Mouse (Mus musculus): ENCODE measurements around the gene Sgk1.

Sgk1 gene

DNA sequence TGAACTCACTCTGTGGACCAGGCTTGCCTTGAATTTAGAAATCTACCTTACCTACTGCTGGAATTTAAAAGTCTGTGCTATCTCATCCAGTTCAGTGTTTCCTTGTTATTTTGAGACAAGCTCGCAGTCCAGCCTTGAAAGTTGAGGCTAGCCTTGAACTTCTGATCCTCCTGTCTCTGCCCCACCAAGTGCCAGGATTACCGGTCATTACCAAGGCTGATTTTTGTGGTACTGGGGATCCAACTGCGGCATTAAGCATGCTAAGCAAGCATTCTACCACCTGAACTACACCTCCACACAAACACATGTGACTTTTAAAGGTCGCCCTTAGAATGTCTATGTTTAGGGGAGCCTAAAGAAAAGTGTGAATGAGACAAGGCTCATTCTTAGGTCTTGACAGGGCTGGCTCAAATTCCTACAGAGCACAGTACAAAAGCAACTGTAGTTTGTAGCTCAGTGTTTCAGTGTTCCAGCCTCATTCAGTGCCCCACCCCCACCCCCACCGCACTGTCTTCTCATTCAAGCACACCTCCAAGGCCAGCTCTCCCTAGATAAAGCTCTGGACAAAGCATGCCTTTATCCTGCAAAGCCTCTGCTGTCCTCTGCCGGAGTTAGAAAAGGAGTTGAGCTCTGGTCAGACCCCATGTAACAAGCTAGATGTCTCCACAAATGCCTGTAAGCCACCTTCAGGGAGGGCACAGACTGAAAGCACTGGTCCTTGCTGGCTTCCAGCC, 36.2 kb downstream of the Sgk1 start:
- DNase-seq (ENCODE audit: low spot score) = no peak

DNA sequence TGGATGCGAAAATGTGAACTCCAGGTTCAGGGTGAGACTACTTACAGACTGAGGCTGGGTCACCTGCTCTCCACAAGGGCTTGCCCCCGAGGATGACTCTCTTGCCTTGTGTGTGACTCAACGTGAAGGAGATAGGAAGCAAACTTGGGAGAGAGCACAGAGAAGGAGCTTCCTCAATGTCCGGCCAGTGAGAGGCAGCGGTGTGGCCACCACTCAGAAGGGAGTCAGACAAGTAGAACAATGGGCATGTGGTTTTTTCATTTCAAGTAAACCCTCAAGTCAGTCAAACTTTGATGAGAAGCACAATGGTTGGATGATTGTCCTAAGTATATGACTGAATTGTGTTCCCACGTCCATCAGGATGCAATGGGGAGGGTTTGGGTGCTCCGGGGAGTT, 36.8 kb downstream of the Sgk1 start:
- no peak for DNase-seq (ENCODE audit: low spot score)

DNA sequence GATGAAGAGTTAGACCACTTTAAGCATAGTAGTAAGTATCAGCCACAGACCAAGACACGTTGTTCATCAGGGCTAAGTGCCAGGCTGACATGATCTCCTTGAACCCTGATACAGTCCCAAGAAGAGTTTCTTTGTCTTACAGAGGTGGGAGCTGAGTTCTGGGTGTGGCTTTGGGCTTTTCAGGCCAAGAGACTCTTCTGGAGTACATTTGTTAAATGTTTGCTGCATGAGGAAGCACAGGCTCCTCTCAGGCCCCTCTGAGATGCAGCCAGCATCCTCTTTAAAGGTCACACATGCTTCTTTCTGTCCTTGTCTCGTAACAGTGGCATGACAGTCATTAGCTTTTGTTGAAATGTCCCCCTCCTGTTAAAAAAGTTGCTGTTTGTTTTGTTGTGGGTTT, 38.6 kb downstream of the Sgk1 start:
- no peak for DNase-seq (ENCODE audit: low spot score)

DNA sequence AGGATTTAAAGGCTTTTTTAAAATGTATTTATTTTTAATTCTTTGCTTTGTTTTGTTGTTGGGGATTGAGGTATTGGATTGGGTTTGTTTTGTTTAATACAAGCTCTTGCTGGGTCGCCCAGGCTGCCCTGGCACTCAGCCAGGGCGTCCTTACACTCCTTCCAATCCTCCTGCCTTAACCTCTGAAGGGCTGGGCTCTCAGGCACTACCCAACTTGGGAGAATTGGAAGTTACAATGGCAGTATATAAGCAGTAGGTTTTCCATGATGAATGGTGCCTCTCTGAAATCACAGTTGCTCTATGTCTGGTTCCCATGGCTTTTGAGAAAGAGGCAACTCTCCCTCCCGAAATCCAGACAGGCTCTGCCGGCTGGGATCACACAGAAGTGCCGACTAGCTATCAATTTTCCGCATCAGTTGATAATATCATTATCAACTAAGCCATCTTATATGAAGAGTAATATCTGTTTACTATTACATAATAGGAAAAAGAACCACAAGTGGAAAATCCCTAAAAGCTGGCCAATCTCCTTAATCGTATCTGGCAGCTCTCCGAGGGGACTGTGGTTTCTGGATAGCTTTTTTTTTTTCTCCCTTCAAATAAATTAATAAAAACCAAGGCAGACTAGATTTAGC, 40.8 kb downstream of the Sgk1 start:
- DNase-seq (ENCODE audit: low spot score) = no peak

DNA sequence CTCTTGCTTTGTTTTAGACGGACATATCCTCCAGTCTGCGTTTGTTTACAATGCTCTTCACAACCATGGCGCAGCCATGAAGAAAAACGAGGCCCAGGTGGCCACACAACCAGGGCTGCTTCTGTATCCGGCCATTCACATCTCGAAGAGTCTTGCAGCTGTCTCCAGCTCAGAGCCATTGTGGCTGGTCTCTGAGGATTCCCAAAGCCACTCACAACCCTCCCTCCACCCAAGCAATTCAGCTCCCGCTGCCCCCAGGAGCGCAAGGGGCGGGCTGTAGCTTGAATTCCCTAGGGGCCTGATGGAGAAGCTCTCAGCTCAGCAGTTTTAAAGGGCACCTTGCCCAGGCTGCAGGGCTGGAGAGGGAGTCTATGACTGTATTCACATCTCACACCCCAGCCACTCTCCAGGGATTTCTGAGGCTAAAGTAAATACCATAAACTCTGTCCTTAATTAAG, 41.5 kb downstream of the Sgk1 start:
- DNase-seq (ENCODE audit: low spot score) = peak; percentile 44

DNA sequence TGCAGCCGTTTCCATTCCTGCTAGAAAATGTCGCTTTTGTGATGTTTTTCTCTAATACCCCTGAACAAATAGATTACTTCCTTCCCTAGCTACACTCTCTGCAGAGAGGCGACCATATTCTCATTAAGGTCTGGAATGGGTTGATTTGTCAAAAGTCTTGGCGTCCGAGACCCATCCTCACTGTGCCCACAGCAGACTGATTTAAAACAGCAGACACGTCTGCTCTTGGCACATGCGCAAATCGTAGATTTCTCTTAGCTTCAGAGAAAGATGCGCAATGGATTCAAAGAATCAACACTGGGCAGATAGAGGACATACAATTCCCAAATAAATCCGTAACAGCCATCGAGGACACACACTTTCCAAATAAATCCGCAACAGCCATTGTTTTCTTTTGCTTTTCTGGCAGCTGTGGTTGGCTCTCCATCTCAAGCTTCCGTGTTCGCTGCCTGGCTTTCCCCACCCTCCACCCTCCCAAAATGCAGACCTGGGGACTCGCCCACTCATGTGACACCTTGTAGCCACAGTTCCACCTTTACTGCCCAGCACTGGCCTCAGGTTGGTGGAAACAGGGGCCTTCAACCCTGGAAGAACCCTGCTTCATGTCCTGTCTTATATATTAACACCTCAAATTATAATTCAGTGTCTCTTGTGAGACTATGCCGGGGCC, 42.2 kb downstream of the Sgk1 start:
- peak; percentile 41 for DNase-seq (ENCODE audit: low spot score)

DNA sequence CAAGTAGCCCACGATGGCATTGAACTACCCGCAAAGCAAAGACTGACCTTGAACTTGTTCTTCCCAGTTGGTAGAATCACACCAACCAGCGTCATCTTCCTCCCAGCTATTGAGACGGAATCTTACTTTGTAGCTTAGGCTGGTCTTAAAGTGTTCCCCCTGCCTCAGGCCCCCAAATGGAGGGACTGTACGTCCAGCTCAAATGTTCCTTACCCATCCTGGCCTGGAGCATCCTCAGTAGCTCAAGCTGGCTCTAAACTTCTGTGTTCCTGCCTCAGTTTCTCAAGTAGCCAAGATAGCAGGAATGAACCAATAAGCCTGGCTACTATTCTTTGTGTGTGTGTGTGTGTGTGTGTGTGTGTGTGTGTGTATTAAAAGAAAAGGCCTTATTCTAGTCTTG, 45.0 kb downstream of the Sgk1 start:
- DNase-seq (ENCODE audit: low spot score) = no peak

DNA sequence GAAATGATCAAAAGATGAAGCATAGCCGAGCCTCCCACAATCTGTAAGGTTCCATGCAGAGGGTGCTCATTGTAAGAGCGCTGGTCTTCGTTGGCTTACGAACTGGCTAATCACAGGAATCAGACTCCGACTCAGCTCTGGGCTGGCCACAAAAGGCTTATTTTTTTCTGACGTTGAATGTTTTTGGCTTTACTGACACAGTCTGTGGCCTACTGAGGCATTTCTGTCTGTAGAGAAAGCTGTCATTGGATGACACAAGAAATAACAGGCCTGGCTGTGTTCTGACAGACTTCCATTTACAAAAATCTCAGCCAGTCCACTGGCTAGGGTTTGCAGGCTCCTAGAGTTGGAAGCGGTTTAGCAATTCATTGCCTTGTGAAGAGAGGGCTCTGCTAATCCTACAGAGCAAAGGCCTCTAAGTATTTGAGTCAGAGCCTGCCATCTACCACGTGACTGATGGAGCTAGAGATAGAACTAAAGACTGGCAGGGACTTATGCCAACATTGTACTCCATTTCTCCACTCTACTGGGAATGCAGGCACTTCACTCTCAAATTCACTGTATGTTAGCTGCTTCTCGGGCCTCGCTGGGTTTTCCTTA, 48.9 kb downstream of the Sgk1 start:
- DNase-seq (ENCODE audit: low spot score) = no peak

DNA sequence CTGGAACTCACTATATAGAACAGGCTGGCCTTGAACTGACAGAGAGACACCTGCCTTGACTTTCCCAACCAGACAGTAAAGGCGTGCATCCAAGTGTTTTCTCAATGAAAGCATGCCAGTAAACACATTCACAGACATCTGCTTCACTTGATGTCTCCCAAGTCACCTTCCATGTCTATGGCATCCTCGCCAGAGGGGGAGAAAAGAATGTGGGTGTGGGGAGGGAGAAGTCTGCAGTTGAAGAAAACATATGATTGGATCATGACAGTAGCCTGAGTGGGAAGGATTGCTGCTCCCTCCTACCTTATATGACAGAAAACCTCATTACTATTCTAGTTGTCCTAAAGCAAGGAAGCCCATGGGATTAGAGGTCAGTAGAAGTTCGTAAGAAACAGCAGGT, 50.8 kb downstream of the Sgk1 start:
- DNase-seq (ENCODE audit: low spot score) = no peak

DNA sequence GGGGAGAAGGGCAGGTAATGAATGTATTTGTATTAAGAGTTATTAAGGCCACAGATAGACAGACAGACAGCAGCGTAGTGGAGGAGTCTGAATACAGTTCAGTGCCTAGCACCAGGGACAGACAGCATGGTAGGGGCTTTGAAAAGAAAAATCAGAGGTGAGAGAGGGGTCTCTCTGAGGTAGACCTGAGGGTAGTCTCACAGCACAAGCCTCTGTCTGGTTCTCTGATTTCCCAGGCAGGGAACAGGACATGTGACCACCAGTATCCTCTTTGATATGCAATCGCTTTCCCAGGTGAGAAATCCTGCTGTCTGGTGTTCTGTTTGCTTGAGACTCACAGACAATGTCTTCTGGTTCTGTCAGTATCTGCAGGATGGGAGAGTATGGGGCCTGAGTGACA, 52.8 kb downstream of the Sgk1 start:
- no peak for DNase-seq (ENCODE audit: low spot score)

DNA sequence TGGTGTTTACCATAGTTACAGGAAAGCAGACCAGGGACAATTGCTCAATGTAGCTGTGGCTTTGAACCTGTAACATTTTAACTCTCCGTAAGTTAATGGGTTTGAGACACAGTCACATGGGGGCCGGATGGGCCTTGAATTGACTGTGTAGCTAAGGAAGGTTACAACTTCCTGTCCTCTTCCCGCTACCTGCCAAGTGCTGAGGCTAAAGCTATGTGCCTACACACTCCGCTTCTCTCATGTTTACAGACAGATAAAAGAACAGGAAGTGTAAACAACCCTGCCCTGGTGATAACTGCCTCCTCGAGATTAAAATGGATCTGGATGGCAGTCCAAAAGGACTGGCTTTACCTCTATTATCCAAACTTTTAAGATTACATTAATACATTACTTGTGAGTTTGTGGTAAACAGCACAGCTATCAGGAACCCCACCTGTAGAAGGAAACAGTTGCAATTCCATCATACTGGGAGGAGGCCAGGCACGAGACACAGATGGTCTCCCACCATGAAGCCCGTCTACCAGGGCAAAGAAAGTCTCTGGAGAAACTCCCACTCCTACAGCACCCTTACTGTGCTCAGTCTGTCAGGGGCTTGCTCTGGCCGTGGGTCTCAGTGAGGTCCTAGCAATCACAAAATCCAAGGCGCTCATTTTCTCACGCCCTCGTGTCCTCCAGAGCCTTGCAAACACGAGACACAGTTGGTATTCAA, 54.7 kb downstream of the Sgk1 start:
- DNase-seq (ENCODE audit: low spot score) = no peak

DNA sequence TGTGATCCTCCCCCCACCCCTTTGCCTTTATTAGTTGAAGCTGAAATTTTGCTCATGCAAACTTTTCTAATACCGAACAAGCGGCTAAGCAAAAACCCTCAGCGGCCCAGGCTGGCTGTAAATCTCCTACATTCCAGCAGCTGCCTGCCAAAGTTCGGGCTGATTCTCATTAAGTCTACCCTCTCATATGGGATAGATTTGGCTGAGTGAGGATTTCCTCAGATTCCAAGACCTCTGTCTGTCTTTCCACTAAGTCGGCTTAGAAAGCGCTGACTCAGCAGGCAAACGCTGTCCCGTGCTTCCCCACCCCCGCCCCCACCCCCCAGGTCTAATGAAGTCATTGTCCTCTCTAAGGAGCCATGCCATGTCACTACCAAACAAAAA, 55.2 kb downstream of the Sgk1 start:
- DNase-seq (ENCODE audit: low spot score) = no peak

DNA sequence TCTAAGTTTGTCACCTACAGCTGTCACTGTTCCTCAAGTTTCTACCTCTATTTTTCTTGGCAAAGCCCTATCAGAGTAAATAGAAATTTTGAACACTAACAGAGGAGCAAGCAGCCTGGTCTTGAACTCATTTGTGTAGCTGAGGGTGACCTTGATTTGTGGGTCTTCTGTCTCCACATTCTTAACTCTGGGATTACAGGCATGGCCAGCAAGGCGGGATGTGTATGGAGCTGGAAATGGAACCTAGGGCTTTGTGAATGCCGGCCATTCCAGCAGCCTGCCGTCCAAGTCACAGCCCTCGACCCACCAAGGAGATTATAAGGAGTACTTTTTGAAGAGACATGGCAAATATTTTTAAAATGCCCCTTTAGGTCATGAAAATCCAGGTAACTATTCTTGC, 56.2 kb downstream of the Sgk1 start:
- no peak for DNase-seq (ENCODE audit: low spot score)

DNA sequence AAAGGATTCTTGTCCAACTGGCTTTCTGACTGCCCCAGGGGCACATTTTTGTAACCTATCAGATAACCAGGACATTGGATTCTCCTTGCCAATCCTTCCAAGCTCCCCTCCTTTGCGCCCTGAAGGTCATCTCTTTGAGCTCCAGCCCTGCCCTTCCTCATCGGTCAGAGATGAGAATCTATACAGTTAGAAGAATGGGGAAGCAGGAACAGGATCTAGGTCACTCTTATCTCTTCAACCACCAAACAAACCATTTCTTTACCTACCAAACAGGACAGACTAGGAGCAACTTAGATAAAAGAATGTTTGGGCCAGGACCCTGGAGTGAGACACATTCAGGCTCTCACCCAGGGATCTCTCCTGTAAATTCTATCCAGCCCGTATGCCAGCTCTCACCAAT, 59.3 kb downstream of the Sgk1 start:
- DNase-seq (ENCODE audit: low spot score) = no peak

DNA sequence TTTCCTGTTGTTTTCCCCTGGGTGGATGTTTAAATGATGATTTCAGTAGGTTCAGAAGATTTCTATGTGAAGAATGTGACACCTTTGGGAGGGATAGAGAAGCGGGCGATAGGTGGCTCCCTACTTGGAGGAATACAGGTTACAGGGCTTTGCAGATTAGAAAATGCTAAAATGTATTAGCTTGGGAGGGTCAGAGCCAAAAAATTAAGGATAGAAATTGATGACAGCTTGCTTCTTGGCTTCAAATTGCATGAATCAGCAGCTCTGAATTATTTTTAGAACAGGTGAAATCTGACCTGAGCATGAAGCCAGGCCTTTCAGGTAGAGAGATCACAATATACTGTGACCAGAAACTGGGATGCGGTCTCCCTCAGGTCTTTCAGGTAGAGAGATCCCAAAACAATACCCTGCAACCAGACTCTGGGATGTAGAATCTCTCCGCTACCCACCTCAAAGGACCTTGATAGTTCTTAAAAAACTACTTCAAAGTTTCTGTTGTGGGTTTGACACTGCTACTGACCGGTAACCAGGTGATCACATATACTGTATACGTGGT, 61.2 kb downstream of the Sgk1 start:
- DNase-seq (ENCODE audit: low spot score) = no peak

DNA sequence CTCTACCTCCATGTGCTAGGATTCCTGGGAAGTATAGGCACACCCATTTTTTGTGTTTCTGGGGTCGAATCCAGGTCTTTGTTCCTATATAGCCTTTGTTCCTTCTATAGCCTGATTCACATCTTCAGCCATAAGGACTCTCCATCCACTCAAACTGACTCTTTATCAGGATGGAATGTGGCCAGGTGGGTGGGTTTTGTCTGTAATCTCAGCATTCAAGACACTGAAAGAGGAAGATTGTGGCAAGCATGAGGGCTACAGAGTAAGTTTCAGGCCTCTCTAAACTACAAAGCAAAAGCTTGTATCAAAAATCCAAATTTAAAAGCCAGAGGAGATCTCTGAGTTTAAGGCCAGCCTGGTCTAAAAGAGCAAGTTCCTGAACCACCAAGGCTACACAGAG, 63.2 kb downstream of the Sgk1 start:
- no peak for DNase-seq (ENCODE audit: low spot score)

DNA sequence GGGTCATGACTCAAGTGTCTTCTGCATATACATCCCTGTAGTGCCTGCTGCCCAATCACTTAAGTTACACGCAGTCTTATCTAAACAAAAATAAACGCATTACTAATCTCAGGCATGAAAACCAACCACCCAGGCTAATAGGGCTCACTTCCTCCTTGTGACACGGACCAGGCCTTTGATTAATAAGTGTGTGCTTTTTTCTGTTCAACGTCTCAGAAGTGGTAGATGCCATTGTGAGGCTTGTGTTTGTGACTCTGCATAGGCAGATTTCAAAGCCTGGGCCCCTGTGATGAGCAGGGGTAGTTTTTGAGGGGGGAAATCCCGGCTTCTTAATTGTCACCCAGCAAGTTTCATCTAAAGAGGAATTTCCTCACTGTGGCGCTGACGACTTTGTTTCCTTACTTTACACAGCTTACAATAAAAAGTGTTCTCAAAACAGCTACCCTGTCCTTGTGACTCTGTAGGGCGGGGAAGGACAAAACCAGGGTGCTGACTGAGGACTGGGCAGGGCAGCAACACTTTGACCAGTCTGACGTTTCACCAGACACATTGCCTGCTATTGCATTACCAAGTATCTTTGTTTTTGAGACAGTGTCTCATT, 64.9 kb downstream of the Sgk1 start:
- no peak for DNase-seq (ENCODE audit: low spot score)

DNA sequence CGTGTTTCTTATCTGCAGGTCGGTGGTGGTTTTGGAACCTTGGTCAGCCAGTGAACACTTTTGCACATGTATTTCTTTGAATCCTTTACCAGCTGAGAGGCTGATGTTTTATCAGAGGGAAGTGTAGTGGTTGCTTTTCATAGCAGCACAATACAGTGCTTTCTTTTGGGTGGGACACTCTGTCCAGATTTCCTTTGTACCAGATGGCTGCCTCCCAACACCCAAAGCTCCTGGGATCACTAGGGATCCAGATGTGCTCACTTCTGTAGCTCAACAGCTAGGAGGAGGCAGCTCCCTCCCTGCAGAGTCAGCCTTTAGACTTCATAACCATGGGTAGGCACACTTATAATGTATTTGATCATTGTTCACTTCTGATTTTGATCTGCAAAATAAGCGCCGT, 70.5 kb downstream of the Sgk1 start:
- DNase-seq (ENCODE audit: low spot score) = no peak

DNA sequence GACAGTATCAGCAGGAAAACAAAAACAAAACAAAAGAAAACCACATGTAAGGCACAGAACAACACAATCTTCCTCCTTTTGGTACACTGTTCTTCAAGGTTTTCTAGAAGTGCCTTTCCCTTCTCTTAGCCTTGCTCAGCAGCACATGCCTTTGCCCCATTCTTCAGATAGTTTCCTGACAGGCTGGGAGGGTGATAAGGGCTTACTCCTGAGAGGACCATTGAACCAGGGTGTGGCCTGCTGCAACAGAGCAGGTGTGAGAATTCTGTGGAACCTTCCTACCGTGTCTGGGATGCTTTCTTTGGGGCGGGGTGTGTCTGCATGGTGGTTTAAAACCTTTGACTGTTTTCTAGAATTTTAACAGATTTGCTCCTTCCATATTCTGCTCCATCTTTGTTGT, 79.1 kb downstream of the Sgk1 start:
- DNase-seq (ENCODE audit: low spot score) = no peak

DNA sequence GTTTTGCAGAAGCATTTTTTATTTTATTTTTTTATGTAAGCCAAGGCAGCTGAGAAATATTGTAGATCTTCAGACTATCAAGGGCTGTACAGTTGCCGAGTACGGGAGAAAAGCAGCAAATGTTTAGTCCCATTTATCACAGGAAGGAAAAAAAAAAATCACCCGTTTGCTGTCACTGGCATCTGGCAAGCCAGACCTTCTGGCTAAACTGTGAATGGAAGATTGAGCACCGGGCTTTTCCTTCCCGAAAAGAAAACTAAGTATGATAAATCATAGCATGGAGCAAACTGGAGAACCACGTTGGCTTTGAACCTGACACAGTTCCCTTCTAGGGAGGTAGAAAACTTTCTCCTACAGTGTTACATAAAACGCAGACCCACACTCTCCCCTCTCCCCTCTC, 81.0 kb downstream of the Sgk1 start:
- DNase-seq (ENCODE audit: low spot score) = peak; percentile 11

DNA sequence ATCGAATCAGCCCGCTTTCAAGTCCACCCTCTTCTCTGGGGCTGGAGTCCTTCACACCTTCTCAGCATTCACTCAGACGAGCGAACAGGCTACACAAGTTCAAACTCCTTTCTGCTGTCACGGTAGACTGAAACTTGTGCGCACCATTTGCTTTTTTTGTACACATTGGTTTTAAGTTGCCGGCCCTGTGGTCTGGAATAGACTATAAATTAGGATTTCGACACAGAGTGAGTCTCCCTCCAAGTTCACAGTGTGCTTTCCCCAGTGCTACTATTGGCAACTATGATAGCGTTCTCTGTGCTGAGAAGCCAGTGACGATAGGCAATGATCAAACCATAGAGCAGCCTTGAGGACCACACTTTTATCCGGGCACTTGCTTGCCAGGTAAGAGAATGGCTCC, 91.7 kb downstream of the Sgk1 start:
- no peak for DNase-seq (ENCODE audit: low spot score)

DNA sequence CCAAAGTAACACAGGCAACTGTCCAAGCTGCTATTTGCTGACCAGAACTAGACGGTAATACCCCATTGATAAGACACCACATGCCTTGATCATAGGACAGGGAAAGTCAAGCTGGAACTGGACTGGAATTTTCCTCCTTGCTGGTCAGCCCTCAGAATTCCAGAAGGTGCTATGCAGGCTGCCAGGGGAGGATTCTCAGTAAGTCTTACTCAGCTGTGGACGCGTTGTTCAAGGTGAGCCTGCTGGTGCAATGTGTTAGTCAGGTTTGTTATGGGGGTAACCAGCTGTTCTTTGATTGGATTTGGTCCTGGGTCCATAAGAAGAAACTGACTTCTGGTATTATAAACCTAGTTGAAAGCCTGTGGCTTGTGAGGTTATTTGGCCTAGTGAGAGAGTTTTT, 92.8 kb downstream of the Sgk1 start:
- no peak for DNase-seq (ENCODE audit: low spot score)
